Mouse (Mus musculus): ENCODE measurements at regions not wholly inside any gene's neighbourhood (a gene's known extent, or its start where the extent isn't known, plus 50 kb on each side); places are given as distances from the start of the nearest gene placed in this dataset.
"Not testable (repeated sequence)": the region's sequence is repeated elsewhere in the genome, so short reads cannot be mapped to it uniquely, and the experiment has no call there.

DNA sequence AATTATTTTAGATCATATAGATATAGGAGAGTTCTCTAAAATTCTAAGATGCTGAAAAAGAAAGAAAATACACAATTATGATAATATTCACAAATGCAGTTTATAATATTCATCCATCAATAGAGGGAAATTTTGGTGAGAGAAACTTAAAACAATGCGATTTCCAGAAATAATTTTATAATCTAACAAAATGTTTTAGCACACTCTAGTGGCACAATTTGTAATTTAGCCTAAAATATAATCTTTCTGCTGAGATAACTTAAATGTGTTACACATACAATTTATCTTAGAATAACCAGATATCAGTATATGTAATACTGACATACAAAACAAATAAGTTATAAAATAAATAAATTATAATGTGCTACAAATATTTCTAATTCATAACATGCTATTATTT is 159.5 kb upstream of the Klhl4 start:
- DNase-seq (ENCODE audit: low spot score) (no peak), ATAC-seq (no peak)
- 62% methylated on average over 1 of the region's 1 CpGs for WGBS

GRCm38 (mm10) chrX:114324285-114324684 is 149.8 kb upstream of the Klhl4 start:
- Histone ChIP-seq H3K27ac (no peak overlapping the region), H3K36me3 (ENCODE audit: insufficient read depth, low read length) (no peaks in the 10 kb centered on the region), H3K4me2 (ENCODE audit: low read depth, low read length) (no peak overlapping the region), H3K9ac (replicated peaks; ENCODE audit: low read length) (no peak overlapping the region), H3K4me1 (ENCODE audit: insufficient read depth, low read length) (no peaks in the 10 kb centered on the region), H3K4me3 (ENCODE audit: low read length) (no peak overlapping the region), H3K9me3 (ENCODE audit: low read length) (no peaks in the 10 kb centered on the region), H3K27me3 (ENCODE audit: insufficient read depth, low read length) (no peaks in the 10 kb centered on the region)
- ATAC-seq (no peak), DNase-seq (ENCODE audit: low spot score) (peak; percentile 35)
- peak; percentile 22 for TF ChIP-seq CTCF (IDR thresholded peaks at IDR 0.05; ENCODE audit: low read depth)
- WGBS = 45% methylated on average over 1 of the region's 1 CpGs

More for the DNA sequence above, 159.5 kb upstream of the Klhl4 start:
- Histone ChIP-seq H3K9me3 (ENCODE audit: low read length) (no peaks in the 10 kb centered on the region), H3K4me3 (ENCODE audit: low read length) (no peak overlapping the region), H3K27ac (no peak overlapping the region), H3K4me1 (ENCODE audit: insufficient read depth, low read length) (no peaks in the 10 kb centered on the region), H3K4me2 (ENCODE audit: low read depth, low read length) (no peak overlapping the region), H3K27me3 (ENCODE audit: insufficient read depth, low read length) (no peaks in the 10 kb centered on the region), H3K36me3 (ENCODE audit: insufficient read depth, low read length) (no peaks in the 10 kb centered on the region), H3K9ac (replicated peaks; ENCODE audit: low read length) (no peak overlapping the region)
- no peak for TF ChIP-seq CTCF (IDR thresholded peaks at IDR 0.05; ENCODE audit: low read depth)

- H3K9me3 ChIP-seq (ENCODE audit: low read length); H3K36me3 ChIP-seq (ENCODE audit: insufficient read depth, low read length); H3K27ac ChIP-seq; ATAC-seq; H3K9ac ChIP-seq (replicated peaks; ENCODE audit: low read length); H3K4me3 ChIP-seq (ENCODE audit: low read length); H3K4me1 ChIP-seq (ENCODE audit: insufficient read depth, low read length); H3K4me2 ChIP-seq (ENCODE audit: low read depth, low read length); H3K27me3 ChIP-seq (ENCODE audit: insufficient read depth, low read length); DNase-seq (ENCODE audit: low spot score): not testable (repeated sequence)
- WGBS = 68% methylated on average over 1 of the region's 1 CpGs
Measured at GRCm38 (mm10) chrX:114336151-114336550, 138.0 kb upstream of the Klhl4 start.

- no peak overlapping the region for H3K4me3 ChIP-seq (ENCODE audit: low read length)
- no peak for TF ChIP-seq CTCF (IDR thresholded peaks at IDR 0.05; ENCODE audit: low read depth)
- H3K9ac ChIP-seq (replicated peaks; ENCODE audit: low read length) = no peak overlapping the region
- no peaks in the 10 kb centered on the region for H3K4me1 ChIP-seq (ENCODE audit: insufficient read depth, low read length)
- no peaks in the 10 kb centered on the region for H3K27me3 ChIP-seq (ENCODE audit: insufficient read depth, low read length)
- no peak for DNase-seq (ENCODE audit: low spot score)
- no peak overlapping the region for H3K27ac ChIP-seq
- H3K9me3 ChIP-seq (ENCODE audit: low read length) = no peaks in the 10 kb centered on the region
- H3K4me2 ChIP-seq (ENCODE audit: low read depth, low read length) = no peak overlapping the region
- ATAC-seq = no peak
- 79% methylated on average over 1 of the region's 1 CpGs for WGBS
- no peaks in the 10 kb centered on the region for H3K36me3 ChIP-seq (ENCODE audit: insufficient read depth, low read length)
Measured at GRCm38 (mm10) chrX:114359240-114359639, 114.9 kb upstream of the Klhl4 start.

All from hindbrain, postnatal 0 days (tissue).